22 mouse cellular contexts compared by ENCODE assay signal in the genomic region with DNA sequence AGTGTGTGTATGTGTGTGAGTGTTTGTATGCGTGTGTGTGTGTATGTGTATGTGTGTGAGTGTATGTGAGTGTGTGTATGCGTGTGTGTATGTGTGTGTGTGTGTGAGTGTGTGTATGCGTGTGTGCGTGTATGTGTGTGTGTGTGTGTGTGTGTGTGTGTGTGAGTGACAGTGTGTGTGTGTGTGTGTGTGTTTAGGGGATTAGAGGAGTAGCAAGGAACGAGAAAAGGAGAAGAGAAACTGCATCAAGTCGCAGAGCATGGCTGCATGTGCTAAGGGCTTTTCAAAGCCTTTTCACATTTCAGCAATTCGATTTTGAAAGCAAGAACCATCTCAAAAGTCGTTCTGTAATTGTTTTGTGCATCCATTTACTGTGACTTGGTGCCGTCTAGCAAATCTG. TPM values are rescaled to one million over a fixed set of nuclear protein-coding genes. Genes with fewer than 3 reads are reported as not detected.
DNase-seq lines count a peak whose midpoint lies in the region; ATAC-seq lines count a peak whose summit lies in the region.
"Had no signal": no experiment of that assay in that cellular context is flagged by ENCODE, and none has a peak within 500 bp of the region (broad histone marks: within the 10 kb centered on the region; RNA-seq: fewer than 3 reads in every experiment).

No protein-coding gene starts in this region.

- H3K4me3 ChIP-seq in forebrain, embryonic 13.5 days: no peak overlapping the region
- H3K4me3 ChIP-seq: forebrain, embryonic 10.5 days; heart, embryonic 12.5 days; heart, embryonic 15.5 days; hindbrain, embryonic 15.5 days had no signal

- no peaks in the 10 kb centered on the region for H3K9me3 ChIP-seq in forebrain, embryonic 13.5 days (replicated peaks)
- H3K9me3 ChIP-seq: forebrain, embryonic 10.5 days; heart, embryonic 12.5 days; heart, embryonic 15.5 days; hindbrain, embryonic 15.5 days had no signal

- peak; percentile 43 for ATAC-seq in megakaryocyte, adult 5-6 weeks (ENCODE audit: poor library complexity, severe bottlenecking)
- ATAC-seq in forebrain, embryonic 13.5 days: no peak
- ATAC-seq: forebrain, embryonic 14.5 days; forebrain, postnatal 0 days; intestine, postnatal 0 days had no signal

- no peaks in the 10 kb centered on the region for H3K27me3 ChIP-seq in splenic B cell, adult 2 months (ENCODE audit: control insufficient read depth, insufficient read depth, low read length, poor library complexity, severe bottlenecking)
- H3K27me3 ChIP-seq in forebrain, embryonic 13.5 days: no peaks in the 10 kb centered on the region
- H3K27me3 ChIP-seq: heart, embryonic 12.5 days; heart, embryonic 15.5 days; hindbrain, embryonic 15.5 days had no signal

- H3K36me3 ChIP-seq in splenic B cell, adult 2 months (ENCODE audit: control insufficient read depth, insufficient read depth, low read length, poor library complexity, severe bottlenecking): no peaks in the 10 kb centered on the region
- H3K36me3 ChIP-seq in forebrain, embryonic 13.5 days (ENCODE audit: poor library complexity, severe bottlenecking): no peaks in the 10 kb centered on the region
- H3K36me3 ChIP-seq: forebrain, embryonic 10.5 days; heart, embryonic 12.5 days; heart, embryonic 15.5 days; hindbrain, embryonic 15.5 days had no signal

- WGBS in forebrain, embryonic 13.5 days: 79% methylated on average over 9 of the region's 9 CpGs

- no peak overlapping the region for H3K27ac ChIP-seq in forebrain, embryonic 13.5 days
- H3K27ac ChIP-seq: forebrain, embryonic 10.5 days; heart, embryonic 15.5 days; hindbrain, embryonic 15.5 days had no signal

- H3K4me1 ChIP-seq in forebrain, embryonic 13.5 days: no peaks in the 10 kb centered on the region
- H3K4me1 ChIP-seq: forebrain, embryonic 10.5 days; heart, embryonic 12.5 days; heart, embryonic 15.5 days; hindbrain, embryonic 15.5 days had no signal

- no peak overlapping the region for H3K4me2 ChIP-seq in forebrain, embryonic 13.5 days
- H3K4me2 ChIP-seq: heart, embryonic 12.5 days; heart, embryonic 15.5 days; hindbrain, embryonic 15.5 days had no signal

- H3K9ac ChIP-seq in forebrain, embryonic 13.5 days: no peak overlapping the region
- H3K9ac ChIP-seq: forebrain, postnatal 0 days; heart, embryonic 12.5 days; heart, embryonic 15.5 days; hindbrain, embryonic 15.5 days had no signal

- DNase-seq in A20 (ENCODE audit: low read depth, low spot score): peak; percentile 24
- peak; percentile 9 for DNase-seq in B cell, adult 2 months
- DNase-seq in splenic B cell, adult 2 months (ENCODE audit: low read depth, low spot score): peak; percentile 53
- no peak for DNase-seq in adrenal gland, postnatal 14 days
- DNase-seq: adrenal gland, adult 8-10 months; adrenal gland, postnatal 36 days; cerebellum, adult 18-20 months; cerebellum, adult 9-10 months; cerebellum, postnatal 14 days; forebrain, postnatal 0 days; gastrocnemius, postnatal 36 days; heart, adult 11 months; heart, postnatal 10 days; heart, postnatal 36 days had no signal

RNA-seq across cellular contexts. Expression of a gene that starts 21.3 kb away (rescaled TPM):
- total RNA-seq in megakaryocyte, adult 5-6 weeks (2015): 1.6 and 3.5 TPM in 2 replicates
- 2.4 TPM in 2 replicates for total RNA-seq in megakaryocyte, adult 5-6 weeks (2017)
- polyA plus RNA-seq in forebrain, embryonic 13.5 days (2015; fragmentation: Nextera tagmentation; extraction: Ambion mirVana): 1.6 and 1.7 TPM in 2 replicates
- 3.9 and 4.4 TPM in 2 replicates for total RNA-seq in adrenal gland, postnatal 14 days (2021)
